Mouse (Mus musculus) granulocyte monocyte progenitor cell, adult 5-6 weeks (primary cell): ENCODE results near the gene Fam25c. TPM values are rescaled to one million over a fixed set of nuclear protein-coding genes. Genes with fewer than 3 reads are reported as not detected.

Source experiments
- total RNA-seq, 2 experiments: library from RNA; stranded (forward) in 1 of 2; stranded (reverse) in 1 of 2; fragments of 200-712, 200-1000 nt in 1 of 2; fragments of >200 nt in 1 of 2; fragmentation: Nextera tagmentation in 1 of 2; gene quantifications; 2 replicates each; pipeline ENCODE4 v1.2.3; 2014 to 2017

Gene Fam25c
- total RNA-seq, 2 experiments from 2014 or later = not detected

Other genes starting within 250 kb of the Fam25c start
- not detected in 2 replicates for gene Npy4r, start 202.9 kb downstream of the Fam25c start, total RNA-seq (2014; fragmentation: Nextera tagmentation)
- not detected in 2 replicates for gene Npy4r, start 202.9 kb downstream of the Fam25c start, total RNA-seq (2017)
- gene Gprin2, start 153.8 kb downstream of the Fam25c start, total RNA-seq (2014; fragmentation: Nextera tagmentation) = not detected in 2 replicates
- gene Gprin2, start 153.8 kb downstream of the Fam25c start, total RNA-seq (2017) = not detected in 2 replicates
- gene Syt15, start 135.8 kb downstream of the Fam25c start, total RNA-seq (2014; fragmentation: Nextera tagmentation) = not detected in 2 replicates
- not detected in 2 replicates for gene Syt15, start 135.8 kb downstream of the Fam25c start, total RNA-seq (2017)
- 6.6 and 16.8 TPM in 2 replicates for gene Shld2, start 44.9 kb downstream of the Fam25c start, total RNA-seq (2014; fragmentation: Nextera tagmentation)
- 7.9 and 17.8 TPM in 2 replicates for gene Shld2, start 44.9 kb downstream of the Fam25c start, total RNA-seq (2017)
- 127 and 141 TPM in 2 replicates for gene Glud1, start 44.7 kb downstream of the Fam25c start, total RNA-seq (2014; fragmentation: Nextera tagmentation)
- gene Glud1, start 44.7 kb downstream of the Fam25c start, total RNA-seq (2017) = 180 and 222 TPM in 2 replicates
- not detected in 2 replicates for gene Sncg, start 19.4 kb upstream of the Fam25c start, total RNA-seq (2014; fragmentation: Nextera tagmentation)
- gene Sncg, start 19.4 kb upstream of the Fam25c start, total RNA-seq (2017) = not detected in 2 replicates
- gene Mmrn2, start 20.0 kb upstream of the Fam25c start, total RNA-seq (2014; fragmentation: Nextera tagmentation) = not detected in 2 replicates
- not detected in 2 replicates for gene Mmrn2, start 20.0 kb upstream of the Fam25c start, total RNA-seq (2017)
- not detected in 2 replicates for gene Bmpr1a, start 147.9 kb upstream of the Fam25c start, total RNA-seq (2014; fragmentation: Nextera tagmentation)
- 0.04 and 0.46 TPM in 2 replicates for gene Bmpr1a, start 147.9 kb upstream of the Fam25c start, total RNA-seq (2017)
- gene 9230112D13Rik, start 167.4 kb upstream of the Fam25c start, total RNA-seq (2014; fragmentation: Nextera tagmentation) = not detected in 2 replicates
- not detected in 2 replicates for gene 9230112D13Rik, start 167.4 kb upstream of the Fam25c start, total RNA-seq (2017)
- gene Ldb3, start 233.2 kb upstream of the Fam25c start, total RNA-seq (2014; fragmentation: Nextera tagmentation) = not detected in 2 replicates
- gene Ldb3, start 233.2 kb upstream of the Fam25c start, total RNA-seq (2017) = not detected in 2 replicates
- gene Opn4, start 244.7 kb upstream of the Fam25c start, total RNA-seq (2014; fragmentation: Nextera tagmentation) = not detected in 2 replicates
- not detected in 2 replicates for gene Opn4, start 244.7 kb upstream of the Fam25c start, total RNA-seq (2017)